Mouse (Mus musculus) embryonic facial prominence, embryonic 13.5 days (tissue): ENCODE measurements around the gene Rcan1. TPM values are rescaled to one million over a fixed set of nuclear protein-coding genes. Genes with fewer than 3 reads are reported as not detected.
A peak's percentile ranks its signal among the peaks of the same experiment; 100 is the strongest.

Experiments used
- ATAC-seq: fragments of 200-750 bp; cut with Nextera tagmentation; 2 replicates; pipeline ENCODE4 v1.8.0; 2017; ENCODE audit warnings: low read depth; ENCODE audit not compliant: insufficient number of reproducible peaks, insufficient read depth, low FRiP score, low TSS enrichment
- H3K27ac ChIP-seq: fragments of 300-500 bp; sonication (generic); 2 replicates; pipeline ENCODE4 v1.5.1; 2015; ENCODE audit warnings: moderate library complexity, mild to moderate bottlenecking, inconsistent platforms
- H3K27me3 ChIP-seq: fragments of 300-500 bp; sonication (generic); 2 replicates; pipeline ENCODE4 v1.6.1; 2015; ENCODE audit warnings: mild to moderate bottlenecking, inconsistent platforms
- H3K36me3 ChIP-seq: fragments of 300-500 bp; sonication (generic); 2 replicates; pipeline ENCODE4 v1.6.1; 2015; ENCODE audit warnings: mild to moderate bottlenecking, inconsistent platforms
- H3K4me1 ChIP-seq: fragments of 300-500 bp; sonication (generic); 2 replicates; pipeline ENCODE4 v1.6.1; 2015; ENCODE audit warnings: inconsistent platforms
- H3K4me2 ChIP-seq: fragments of 300-500 bp; sonication (generic); 2 replicates; pipeline ENCODE4 v1.6.1; 2015; ENCODE audit warnings: moderate library complexity, mild to moderate bottlenecking, inconsistent platforms
- H3K4me3 ChIP-seq: fragments of 300-500 bp; sonication (generic); 2 replicates; pipeline ENCODE4 v1.5.1; 2015; ENCODE audit warnings: mild to moderate bottlenecking, inconsistent platforms
- H3K9ac ChIP-seq: fragments of 300-500 bp; sonication (generic); 2 replicates; pipeline ENCODE4 v1.6.1; 2015; ENCODE audit warnings: mild to moderate bottlenecking, inconsistent platforms
- H3K9me3 ChIP-seq: fragments of 300-500 bp; sonication (generic); 2 replicates; pipeline ENCODE4 v1.6.1; 2016; ENCODE audit warnings: inconsistent platforms
- WGBS: fragments of 180-500 bp; shearing (Covaris S2); methylation state at CpG from one replicate; pipeline ENCODE4 v1.1.7; 2015; ENCODE audit warnings: mixed read lengths; 5-methylcytosine and 5-hydroxymethylcytosine counted together
- polyA plus RNA-seq: library from polyadenylated mRNA; unstranded; fragments of >200 nt; fragmentation: Nextera tagmentation; extraction: Ambion mirVana; gene quantifications from 2 replicates; pipeline ENCODE4 v1.2.1, GENCODE M21; 2015

The Rcan1 gene
- polyA plus RNA-seq, 1 experiment from 2014 or later, result 37.2 TPM

DNA sequence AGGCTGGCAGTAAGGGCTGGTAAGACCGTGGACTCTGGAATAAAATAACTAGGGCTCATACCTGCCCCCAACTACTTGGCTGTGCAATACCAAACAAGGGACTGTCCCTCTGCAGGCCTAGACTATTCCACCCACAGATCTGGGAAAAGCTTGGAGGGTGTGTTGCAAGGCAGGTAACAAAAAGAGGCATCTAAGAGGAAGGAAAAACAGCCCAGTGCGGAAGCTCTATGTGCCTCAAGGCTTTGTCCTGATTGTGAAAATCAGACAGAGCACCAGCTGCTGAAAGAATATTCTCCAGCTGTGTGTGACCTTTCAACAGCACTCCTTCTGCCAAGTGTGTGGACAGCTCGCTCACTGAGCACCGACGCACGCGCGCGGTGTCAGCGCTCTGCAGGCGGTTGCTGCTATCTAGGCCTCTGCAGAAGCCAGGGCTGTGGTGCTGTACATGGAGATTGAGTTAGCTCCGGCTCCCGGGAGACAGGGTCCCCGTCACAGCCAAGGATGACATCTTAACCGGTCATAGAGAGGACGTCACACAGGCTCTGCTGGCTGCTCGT is 19.1 kb downstream of the Rcan1 start:
- H3K27ac ChIP-seq, result no peak overlapping the region
- no peak for ATAC-seq
- 91% methylated on average over 17 of the region's 17 CpGs for WGBS

DNA sequence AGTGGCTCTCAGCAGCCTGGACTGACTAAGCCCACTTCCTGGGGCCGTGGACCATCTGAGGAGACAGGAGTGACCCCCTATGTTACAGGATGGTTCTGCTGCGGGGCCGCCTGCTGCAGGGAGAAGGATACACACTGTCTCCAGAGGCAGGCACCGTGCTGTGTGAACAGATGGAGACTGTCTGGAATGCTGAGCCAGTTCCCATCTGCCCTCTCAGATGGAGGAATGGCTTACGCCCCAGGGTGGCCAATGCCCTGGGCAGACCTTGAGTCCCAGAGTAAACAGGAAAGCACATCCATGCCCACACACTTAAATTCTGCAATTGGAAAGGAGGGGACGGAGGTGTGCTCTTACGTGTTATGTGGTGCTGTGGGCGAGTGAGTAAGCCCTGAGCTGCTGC is 20.3 kb downstream of the Rcan1 start:
- Histone ChIP-seq H3K9me3 (no peaks in the 10 kb centered on the region), H3K9ac (no peak overlapping the region), H3K27ac (0 out of 2 replicates have a peak overlapping the region, but pooled peaks have one; percentile 5), H3K4me2 (no peak overlapping the region), H3K27me3 (no peaks in the 10 kb centered on the region), H3K4me1 (peaks cover 10% of the 10 kb centered on the region), H3K4me3 (no peak overlapping the region), H3K36me3 (peaks cover 21% of the 10 kb centered on the region)
- WGBS, result 92% methylated on average over 8 of the region's 8 CpGs
- no peak for ATAC-seq

More for the DNA sequence above, 19.1 kb downstream of the Rcan1 start:
- Histone ChIP-seq H3K36me3 (peaks cover 21% of the 10 kb centered on the region), H3K27me3 (no peaks in the 10 kb centered on the region), H3K4me2 (no peak overlapping the region), H3K9me3 (no peaks in the 10 kb centered on the region), H3K4me1 (peaks cover 10% of the 10 kb centered on the region), H3K9ac (no peak overlapping the region), H3K4me3 (no peak overlapping the region)

DNA sequence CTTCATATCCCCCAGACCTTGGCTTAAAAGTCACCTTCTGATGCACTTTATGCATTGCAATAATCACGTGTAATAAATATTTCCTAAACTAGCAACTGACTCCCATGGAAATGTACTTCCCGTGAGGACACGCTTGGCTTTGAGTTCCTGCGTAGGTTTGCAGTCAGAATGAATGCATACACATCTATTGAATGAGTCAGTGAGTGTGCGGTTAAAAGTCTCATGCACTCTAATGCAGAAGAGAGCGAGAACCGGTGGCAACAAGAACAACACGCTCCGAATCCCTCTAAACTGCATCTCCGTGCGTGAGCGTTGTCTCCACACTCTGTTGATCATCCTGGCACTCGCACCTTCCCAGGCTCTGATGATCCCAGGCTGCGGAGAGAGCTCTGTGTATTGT is 21.6 kb downstream of the Rcan1 start:
- Histone ChIP-seq H3K4me1 (peaks cover 10% of the 10 kb centered on the region), H3K4me3 (no peak overlapping the region), H3K27me3 (no peaks in the 10 kb centered on the region), H3K9me3 (no peaks in the 10 kb centered on the region), H3K9ac (no peak overlapping the region), H3K27ac (no peak overlapping the region), H3K4me2 (no peak overlapping the region), H3K36me3 (peaks cover 21% of the 10 kb centered on the region)
- WGBS, result 92% methylated on average over 14 of the region's 14 CpGs
- ATAC-seq, result no peak

DNA sequence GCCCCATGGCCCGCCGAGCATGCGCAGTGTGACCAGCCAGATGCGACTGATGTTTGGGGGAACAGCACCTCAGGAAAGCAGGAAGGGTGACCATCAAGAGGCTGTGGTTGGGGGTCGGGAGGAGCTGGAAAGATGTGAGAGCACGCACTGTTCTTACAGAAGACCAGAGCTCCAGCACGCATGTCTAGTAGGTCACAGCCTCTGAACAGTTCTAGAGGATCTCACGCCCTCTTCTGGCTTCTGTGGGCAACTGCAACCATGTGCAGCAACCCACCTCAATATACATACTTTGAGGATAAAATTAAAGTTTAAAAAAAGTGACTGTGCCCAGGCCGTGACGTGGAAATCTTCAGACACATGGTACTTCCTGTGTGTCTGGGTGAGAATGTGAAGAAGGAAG is 25.3 kb downstream of the Rcan1 start:
- H3K27me3 ChIP-seq, result no peaks in the 10 kb centered on the region
- peaks cover 8% of the 10 kb centered on the region for H3K36me3 ChIP-seq
- H3K27ac ChIP-seq, result no peak overlapping the region
- ATAC-seq, result no peak
- whole genome bisulfite sequencing, result 63% methylated on average over 10 of the region's 10 CpGs
- peaks cover 23% of the 10 kb centered on the region for H3K4me1 ChIP-seq
- no peak overlapping the region for H3K9ac ChIP-seq
- no peak overlapping the region for H3K4me2 ChIP-seq
- H3K4me3 ChIP-seq, result no peak overlapping the region
- no peaks in the 10 kb centered on the region for H3K9me3 ChIP-seq

DNA sequence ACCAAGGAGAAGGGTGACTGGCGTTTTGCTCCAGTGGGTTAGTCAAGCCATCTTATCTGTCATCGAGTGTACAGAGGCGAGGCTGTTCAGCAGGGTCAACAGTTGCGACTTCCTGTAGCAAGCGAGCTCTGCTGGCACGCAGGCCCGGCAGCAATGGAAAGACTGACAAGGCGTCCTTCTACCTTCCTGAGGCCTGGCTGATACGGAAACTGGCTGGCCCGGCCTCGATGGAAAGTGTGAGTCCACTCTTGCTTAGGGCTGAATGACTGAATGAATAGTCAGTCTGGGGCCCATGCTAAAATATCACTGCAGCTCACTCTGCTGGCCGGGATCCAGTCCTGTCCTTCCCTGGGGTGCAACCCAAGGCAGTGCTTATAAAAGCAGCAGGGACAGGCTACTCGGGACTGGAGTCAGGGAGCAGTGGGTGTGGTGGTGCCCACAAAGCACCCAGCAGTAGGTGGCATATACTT is 27.0 kb downstream of the Rcan1 start:
- Histone ChIP-seq H3K9me3 (no peaks in the 10 kb centered on the region), H3K4me3 (no peak overlapping the region), H3K4me2 (no peak overlapping the region), H3K27me3 (no peaks in the 10 kb centered on the region), H3K36me3 (peaks cover under 1% of the 10 kb centered on the region; the same call in 1 of the 2 replicates), H3K4me1 (peaks cover 21% of the 10 kb centered on the region), H3K9ac (no peak overlapping the region), H3K27ac (no peak overlapping the region)
- 62% methylated on average over 13 of the region's 13 CpGs for WGBS
- ATAC-seq, result 0 out of 2 replicates have a peak, but pooled peaks have one; percentile 17

DNA sequence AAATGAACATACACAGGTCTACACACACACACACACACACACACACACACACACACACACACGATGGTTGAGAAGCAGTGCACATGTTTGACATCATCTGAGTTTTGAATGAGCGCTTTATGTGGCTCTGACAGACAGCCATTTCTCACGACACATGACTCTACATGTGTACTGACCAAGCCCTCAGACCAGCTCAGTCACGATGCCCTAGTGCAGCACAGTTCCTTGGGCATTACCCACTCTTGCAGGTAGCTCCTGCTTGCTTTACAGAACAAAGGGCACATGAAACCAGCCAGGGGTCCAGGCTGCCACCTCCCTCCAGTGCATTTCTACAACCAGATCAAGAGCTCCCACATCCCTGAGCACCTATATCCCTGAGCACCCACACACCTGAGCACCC is 27.7 kb downstream of the Rcan1 start:
- 84% methylated on average over 4 of the region's 4 CpGs for WGBS
- Histone ChIP-seq H3K9ac (no peak overlapping the region), H3K4me2 (no peak overlapping the region), H3K4me3 (no peak overlapping the region), H3K4me1 (peaks cover 21% of the 10 kb centered on the region), H3K27me3 (no peaks in the 10 kb centered on the region), H3K36me3 (no peaks in the 10 kb centered on the region; the same call in 1 of the 2 replicates), H3K9me3 (no peaks in the 10 kb centered on the region), H3K27ac (no peak overlapping the region)
- ATAC-seq, result no peak

DNA sequence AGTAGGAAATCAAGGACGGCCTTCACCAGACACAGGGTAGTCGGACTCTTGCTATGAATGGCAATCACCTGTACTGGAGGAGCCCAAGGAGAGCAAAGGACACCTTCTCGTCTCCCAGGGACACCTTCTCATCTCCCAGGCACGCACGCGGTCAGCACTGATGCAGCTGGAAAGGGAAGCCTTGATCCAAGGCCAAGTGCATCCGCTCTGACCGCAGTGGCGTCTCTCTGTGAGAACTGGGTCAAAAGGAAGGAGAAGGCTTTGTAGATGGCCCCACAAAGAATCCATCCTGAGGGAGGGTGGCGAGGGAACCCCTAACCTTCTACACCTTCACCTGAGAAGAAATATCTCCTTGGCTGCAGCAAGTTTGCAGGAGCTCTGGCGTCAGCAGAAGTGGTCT is 28.5 kb downstream of the Rcan1 start:
- 93% methylated on average over 11 of the region's 11 CpGs for WGBS
- H3K27ac ChIP-seq, result no peak overlapping the region
- no peaks in the 10 kb centered on the region for H3K9me3 ChIP-seq
- ATAC-seq, result no peak
- H3K4me1 ChIP-seq, result peaks cover 21% of the 10 kb centered on the region
- H3K4me2 ChIP-seq, result no peak overlapping the region
- H3K36me3 ChIP-seq, result no peaks in the 10 kb centered on the region; the same call in 1 of the 2 replicates
- H3K9ac ChIP-seq, result no peak overlapping the region
- no peaks in the 10 kb centered on the region for H3K27me3 ChIP-seq
- H3K4me3 ChIP-seq, result no peak overlapping the region

DNA sequence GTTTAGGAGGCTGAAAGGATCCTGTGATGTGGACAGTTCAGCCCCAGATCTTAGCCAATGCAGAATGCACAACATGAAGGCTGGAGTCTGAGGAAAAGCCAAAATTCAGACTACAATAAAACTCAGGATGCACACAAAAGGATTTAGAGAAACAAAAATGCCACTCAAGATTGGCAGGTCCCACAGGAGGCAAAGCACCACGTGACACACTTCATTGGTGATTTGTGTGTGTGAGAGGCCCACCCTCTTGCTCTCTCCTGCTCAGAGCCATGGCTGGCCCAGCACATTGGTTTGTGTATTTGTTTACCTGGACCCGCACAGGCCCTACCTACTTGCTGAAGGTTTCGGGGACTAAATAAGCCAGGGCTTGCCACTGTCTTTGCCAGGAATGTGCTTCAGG is 29.5 kb downstream of the Rcan1 start:
- WGBS, result 60% methylated on average over 3 of the region's 3 CpGs
- Histone ChIP-seq H3K4me2 (no peak overlapping the region), H3K9me3 (no peaks in the 10 kb centered on the region), H3K27ac (no peak overlapping the region), H3K4me3 (no peak overlapping the region), H3K9ac (no peak overlapping the region), H3K27me3 (no peaks in the 10 kb centered on the region), H3K4me1 (peaks cover 22% of the 10 kb centered on the region), H3K36me3 (no peaks in the 10 kb centered on the region; the same call in 1 of the 2 replicates)
- ATAC-seq, result no peak

DNA sequence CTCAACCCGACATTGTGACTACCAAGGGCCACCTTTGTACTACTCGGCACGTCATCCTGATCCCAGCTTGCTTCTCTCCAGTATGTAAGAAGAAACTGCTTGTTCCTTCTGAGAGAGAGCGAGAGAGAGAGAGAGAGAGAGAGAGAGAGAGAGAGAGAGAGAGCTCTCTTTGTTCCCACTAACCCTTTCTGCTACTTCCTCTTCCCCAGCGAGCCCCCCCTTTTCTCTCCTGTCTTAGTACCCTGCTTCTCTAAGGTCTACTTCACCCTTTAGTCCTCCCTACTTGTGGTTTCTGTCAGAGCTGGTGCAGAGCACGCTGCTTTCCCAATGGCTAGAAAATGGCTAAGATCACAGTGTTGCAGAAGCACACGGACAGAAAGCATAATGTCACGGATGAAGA is 30.4 kb downstream of the Rcan1 start:
- no peak overlapping the region for H3K4me2 ChIP-seq

DNA sequence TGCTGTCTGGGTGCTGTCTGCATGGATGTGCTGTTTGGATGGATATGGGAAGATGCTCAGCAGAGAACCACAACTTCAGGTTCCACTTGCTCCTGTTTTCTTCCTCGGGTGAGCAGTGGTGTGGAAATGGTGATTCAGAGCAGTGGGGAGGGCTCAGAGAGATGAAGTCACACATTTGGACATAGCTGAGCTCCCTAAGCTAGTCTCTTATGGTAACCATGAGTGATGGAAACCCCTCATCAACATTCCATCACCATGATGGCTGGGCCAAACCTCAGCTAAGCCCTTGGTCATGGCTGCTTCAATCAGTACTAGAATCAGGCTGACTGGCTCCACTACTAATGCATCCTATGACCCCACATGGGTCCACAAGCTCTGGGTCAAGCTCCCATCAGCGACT is 30.9 kb downstream of the Rcan1 start:
- Histone ChIP-seq H3K4me1 (peaks cover 28% of the 10 kb centered on the region), H3K27me3 (no peaks in the 10 kb centered on the region), H3K4me3 (no peak overlapping the region), H3K36me3 (no peaks in the 10 kb centered on the region), H3K4me2 (no peak overlapping the region), H3K9me3 (no peaks in the 10 kb centered on the region), H3K27ac (no peak overlapping the region), H3K9ac (no peak overlapping the region)
- 66% methylated on average over 2 of the region's 2 CpGs for WGBS
- ATAC-seq, result no peak

More for the DNA sequence above, 30.4 kb downstream of the Rcan1 start:
- Histone ChIP-seq H3K9ac (no peak overlapping the region), H3K4me1 (peaks cover 28% of the 10 kb centered on the region), H3K27ac (no peak overlapping the region), H3K9me3 (no peaks in the 10 kb centered on the region), H3K36me3 (no peaks in the 10 kb centered on the region; the same call in 1 of the 2 replicates), H3K27me3 (no peaks in the 10 kb centered on the region), H3K4me3 (no peak overlapping the region)
- ATAC-seq, result no peak
- WGBS, result 42% methylated on average over 8 of the region's 8 CpGs

DNA sequence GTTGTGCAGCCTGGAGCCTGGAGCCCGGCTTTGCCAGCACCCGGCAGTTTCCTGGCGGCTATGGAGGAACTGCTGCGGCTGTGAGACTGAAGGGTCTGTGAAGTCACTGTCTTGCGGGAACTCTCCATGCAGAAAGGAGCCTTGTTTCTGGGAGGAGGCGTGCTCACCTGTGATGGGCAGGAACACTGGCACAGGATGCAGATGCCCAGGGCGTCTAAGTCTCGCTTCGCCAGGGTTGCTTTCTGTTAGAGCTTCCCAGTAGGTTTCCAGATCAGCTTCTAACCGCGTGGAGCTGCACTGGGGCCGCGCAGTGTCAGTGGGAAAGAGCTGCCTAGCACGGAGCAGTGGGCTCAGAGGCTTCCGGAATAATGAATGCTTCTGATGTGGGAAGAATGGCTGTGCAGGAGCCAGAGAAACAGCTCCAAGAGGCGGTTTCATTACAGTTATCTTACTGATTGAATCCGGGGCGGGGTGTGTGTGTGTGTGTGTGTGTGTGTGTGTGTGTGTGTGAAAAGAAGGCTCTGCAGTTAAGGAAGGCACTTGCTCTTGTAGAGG is 35.2 kb downstream of the Rcan1 start:
- no peak overlapping the region for H3K4me2 ChIP-seq
- no peaks in the 10 kb centered on the region for H3K9me3 ChIP-seq
- no peak for ATAC-seq
- H3K27ac ChIP-seq, result no peak overlapping the region
- H3K4me3 ChIP-seq, result no peak overlapping the region
- 83% methylated on average over 18 of the region's 18 CpGs for WGBS
- peaks cover 26% of the 10 kb centered on the region for H3K36me3 ChIP-seq
- no peaks in the 10 kb centered on the region for H3K27me3 ChIP-seq
- H3K4me1 ChIP-seq, result 0 out of 2 replicates have a peak, but pooled peaks cover 12% of the 10 kb centered on the region
- no peak overlapping the region for H3K9ac ChIP-seq

DNA sequence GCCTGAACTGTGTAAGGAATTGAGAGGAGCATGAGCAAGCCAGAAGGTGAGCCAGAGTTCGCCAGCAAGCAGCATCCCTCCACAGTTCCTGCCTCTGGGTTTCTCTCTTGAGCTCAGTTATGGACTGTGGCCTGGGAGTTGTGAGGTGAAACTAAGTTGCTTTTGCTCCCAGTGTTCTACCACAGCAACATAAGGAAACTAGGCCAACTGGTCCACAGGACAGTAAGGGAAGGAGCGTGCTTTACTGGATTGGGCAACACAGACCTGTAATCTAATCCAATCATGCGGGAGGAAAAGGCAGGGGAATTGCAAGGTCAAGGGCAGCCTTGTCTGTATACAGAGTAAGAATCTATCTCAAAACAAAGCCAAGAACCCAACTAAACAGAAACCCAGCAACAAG is 37.5 kb downstream of the Rcan1 start:
- Histone ChIP-seq H3K9me3 (no peaks in the 10 kb centered on the region), H3K36me3 (peaks cover 26% of the 10 kb centered on the region), H3K27ac (no peak overlapping the region), H3K4me2 (no peak overlapping the region), H3K4me1 (peaks cover 19% of the 10 kb centered on the region), H3K9ac (no peak overlapping the region), H3K27me3 (no peaks in the 10 kb centered on the region), H3K4me3 (no peak overlapping the region)
- no peak for ATAC-seq
- 85% methylated on average over 3 of the region's 3 CpGs for WGBS
